Mouse (Mus musculus): Measurements from ENCODE around the gene Lmbr1.

Lmbr1 gene

DNA sequence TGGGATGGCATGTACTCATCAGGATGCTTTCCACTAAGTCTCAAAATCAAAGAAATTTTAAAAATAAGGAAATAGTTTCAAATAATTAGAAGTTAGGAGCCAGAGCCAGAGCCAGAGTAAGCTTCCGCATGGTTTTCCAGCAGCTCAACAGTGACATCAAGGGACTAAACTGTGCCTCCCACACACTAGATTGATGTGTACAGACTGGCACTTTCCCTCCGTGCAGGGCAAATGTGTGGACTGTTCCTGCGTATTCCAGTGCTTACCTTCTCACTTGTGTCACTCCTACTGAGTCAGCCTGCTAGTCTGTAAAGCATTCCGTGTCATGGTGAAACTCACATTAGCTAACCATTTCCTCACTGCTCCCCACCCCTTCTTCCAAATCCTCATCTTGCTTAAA lies 107.3 kb downstream of the Lmbr1 start:
- DNase-seq (ENCODE audit: low read depth, low spot score): no peak

DNA sequence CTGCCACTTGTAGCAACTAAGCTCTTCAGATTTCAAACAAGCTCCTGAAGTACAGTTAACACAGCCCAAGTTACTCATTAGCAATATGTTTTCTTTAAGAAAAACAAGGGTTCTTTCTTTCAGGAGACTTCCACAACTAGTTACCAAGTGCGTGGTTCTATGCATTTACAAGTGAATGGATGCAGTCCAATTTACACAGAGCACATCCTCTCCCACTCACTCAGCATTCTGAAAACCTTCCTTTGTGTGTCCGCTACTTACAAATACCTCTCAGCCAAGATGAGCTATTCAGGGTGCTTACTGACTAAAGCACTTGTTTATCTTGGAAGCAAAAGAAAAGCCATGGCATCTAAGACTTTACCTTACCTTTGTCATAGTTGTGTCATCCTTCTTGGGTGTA lies 124.3 kb downstream of the Lmbr1 start:
- DNase-seq (ENCODE audit: low read depth, low spot score): no peak

DNA sequence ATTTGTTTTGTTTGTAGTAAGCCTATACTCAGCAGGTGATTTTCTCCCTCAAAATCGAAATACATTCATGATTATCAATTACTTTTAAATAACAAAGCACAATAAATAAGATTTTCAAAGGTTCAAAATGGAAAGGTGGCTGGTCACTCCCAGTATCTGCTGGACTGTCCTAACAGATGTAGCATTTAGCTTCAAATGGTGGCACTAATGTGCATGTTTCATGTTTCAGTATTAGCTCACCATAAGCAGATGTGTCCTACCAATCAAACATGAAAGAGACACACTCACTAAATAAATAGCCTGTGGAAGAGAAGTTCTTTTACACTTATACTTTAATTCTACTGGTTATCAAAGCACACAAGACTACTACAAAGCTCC lies 126.7 kb downstream of the Lmbr1 start:
- DNase-seq (ENCODE audit: low read depth, low spot score): no peak

DNA sequence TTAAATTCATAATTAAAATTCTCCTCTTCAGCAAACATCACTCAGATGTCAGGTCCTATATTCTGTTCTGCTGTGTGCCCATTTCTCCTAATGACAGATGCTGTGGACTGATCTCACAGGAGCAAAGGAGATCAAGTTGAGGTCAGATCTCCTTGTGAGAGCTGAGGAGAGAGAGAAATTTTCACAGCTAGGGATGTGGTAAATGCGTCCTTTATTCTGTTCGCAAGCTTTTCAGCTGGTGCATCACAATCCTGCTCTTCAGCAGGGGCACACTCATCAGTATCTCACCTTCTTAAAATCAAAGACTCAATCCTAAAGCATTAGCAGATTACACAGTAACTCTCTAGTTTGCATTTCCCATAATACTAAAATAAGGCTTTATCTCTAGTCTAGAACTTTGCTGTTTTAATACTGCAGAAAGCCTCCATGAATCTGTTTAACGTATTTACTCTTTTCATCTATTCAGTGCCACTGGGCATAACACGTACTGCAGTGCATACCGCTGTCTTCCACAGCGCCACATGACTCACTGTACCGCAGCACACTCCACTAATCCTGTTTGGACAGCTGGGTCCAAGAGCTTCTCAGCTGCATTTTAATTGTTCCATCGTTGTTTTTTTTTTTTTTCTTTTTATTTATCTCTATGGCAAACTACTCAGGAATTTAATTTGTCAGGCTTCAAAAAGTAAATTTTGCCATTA lies 127.2 kb downstream of the Lmbr1 start:
- no peak for DNase-seq (ENCODE audit: low read depth, low spot score)

DNA sequence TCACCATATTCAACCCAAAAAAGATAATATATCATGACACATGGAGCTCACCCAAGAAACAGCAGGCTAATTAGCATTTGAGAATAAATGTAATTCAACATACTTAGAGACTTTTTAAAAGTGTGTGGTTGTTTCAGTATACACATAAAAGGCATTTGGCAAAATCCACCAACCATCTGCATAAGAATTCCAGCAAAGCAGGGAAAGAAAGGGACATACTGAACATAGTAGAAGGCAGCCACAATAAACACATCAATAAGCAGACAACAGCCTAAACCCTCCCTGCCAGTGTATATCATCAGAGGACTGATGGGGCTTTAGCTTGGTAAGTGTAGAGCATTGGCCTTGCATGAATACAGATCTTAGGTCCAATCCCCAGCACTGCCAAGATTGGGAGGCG lies 133.4 kb downstream of the Lmbr1 start:
- no peak for DNase-seq (ENCODE audit: low read depth, low spot score)

DNA sequence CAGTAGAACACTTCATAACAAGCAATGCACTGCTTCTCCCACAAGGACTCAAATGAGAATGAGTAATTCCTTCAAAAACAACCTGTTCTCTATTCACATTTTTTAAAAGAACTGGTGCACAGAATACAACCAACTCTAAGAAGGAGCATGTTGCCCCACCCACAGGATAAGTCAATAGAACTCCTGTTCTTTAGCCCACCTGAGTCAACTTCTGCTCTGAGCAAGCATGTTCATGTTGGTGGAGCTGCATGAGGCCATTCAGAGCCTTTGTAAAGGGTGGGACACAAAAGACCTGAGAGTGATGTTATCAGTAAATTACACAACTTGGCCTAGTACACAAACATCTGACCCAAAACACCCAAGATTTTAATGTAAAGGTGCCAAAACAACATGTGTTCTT lies 139.8 kb downstream of the Lmbr1 start:
- no peak for DNase-seq (ENCODE audit: low read depth, low spot score)

DNA sequence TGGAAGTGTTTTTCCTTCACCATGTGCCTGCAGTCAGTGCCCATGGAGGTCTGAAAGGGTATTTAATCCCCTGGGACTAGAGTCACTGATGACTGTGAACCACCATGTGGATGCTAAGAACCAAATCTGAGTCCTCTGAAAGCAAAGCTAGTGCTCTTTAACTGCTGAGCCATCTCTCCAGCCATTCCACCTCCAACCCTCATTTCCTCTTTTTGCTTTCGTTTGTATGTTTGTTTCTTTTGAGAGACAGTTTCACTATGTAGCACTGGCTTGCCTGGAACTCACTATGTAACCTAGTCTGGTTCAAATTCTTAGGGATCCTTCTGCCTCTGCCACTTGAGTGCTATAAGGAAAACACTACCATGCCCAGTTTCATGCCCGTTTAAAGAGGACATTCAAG lies 147.7 kb downstream of the Lmbr1 start:
- DNase-seq (ENCODE audit: low read depth, low spot score): no peak

DNA sequence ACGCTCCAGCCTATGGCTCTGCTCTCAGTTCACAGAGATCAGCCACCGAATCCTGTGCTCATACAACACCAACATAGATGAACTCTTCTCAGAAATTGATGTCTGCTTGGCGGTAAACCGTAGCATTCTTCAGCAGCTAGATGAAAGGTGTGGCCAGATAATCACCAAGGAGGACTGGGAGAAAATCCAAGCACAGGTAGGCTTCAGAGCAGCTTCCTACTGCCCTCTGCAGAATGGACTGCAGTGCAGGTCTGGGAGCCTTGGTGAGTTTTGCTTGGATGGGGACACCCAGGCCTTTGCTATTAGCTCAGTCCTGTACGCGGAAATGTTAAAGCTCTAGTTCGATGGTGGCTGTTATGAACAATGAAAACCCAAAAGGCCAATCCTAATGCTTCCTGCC lies 154.1 kb downstream of the Lmbr1 start:
- DNase-seq (ENCODE audit: low read depth, low spot score): no peak

DNA sequence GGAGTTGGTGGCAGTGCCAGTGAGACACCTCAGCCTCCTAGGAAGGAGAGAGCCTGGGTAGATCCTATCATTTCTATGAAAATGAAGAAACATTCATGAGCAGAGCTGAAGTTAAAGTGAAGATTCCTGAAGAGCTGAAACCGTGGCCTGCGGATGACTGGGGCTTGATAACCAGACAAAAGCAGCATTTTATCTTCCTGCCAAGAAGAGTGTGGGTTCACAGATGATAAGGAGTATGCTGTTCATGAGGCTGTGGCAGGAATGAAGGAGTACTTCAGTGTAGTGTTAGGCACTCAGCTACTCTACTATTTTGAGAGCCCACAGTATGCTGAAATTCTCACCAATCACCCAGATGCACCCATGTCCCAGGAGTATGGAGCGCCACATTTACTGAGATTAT lies 160.2 kb downstream of the Lmbr1 start:
- no peak for DNase-seq (ENCODE audit: low read depth, low spot score)

DNA sequence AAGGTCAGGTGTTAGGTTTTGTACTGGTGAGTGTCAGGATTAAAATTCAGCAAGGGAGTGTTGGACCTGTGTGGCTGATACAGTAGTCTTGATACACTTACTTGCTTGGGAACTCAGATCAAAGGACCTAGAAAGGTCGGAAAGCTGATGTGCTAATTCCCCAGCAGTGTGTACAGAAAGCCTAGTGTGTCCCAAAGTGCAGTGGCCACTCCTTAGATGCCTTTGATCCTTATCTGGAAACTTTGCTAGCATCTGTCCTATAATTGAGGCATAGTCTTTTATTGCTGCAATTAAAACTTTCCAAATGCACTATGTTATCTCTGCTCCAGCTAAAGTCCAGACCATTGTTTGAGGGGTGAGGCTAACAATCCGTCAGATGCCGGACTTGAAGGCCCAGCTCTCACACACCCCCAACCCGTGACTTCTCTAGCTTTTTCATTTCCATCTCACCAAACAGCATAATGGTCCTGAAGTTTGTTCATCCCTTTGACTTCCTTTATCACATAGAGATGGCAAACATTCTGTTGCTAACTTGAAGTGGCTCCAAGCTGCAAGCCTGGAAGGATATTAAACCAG lies 166.1 kb downstream of the Lmbr1 start:
- no peak for DNase-seq (ENCODE audit: low read depth, low spot score)

DNA sequence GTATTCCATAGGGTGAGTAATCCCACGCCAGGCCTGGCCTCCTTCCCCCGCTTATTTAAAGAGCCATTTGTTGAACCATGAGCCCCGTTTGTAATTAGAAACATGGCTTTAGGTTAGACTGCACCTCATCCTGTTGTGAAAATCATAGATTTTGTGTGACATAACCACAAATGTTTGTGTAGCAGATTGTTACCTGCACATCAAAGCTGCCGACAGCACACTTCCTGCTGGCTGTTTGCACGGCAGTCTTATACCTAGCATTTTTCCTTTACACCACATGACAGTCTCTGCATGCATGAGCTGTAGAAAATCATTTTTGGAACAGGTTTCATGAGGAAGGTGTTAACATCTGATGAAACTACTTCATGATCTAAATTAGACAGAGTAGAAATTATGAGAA lies 172.5 kb downstream of the Lmbr1 start:
- no peak for DNase-seq (ENCODE audit: low read depth, low spot score)

DNA sequence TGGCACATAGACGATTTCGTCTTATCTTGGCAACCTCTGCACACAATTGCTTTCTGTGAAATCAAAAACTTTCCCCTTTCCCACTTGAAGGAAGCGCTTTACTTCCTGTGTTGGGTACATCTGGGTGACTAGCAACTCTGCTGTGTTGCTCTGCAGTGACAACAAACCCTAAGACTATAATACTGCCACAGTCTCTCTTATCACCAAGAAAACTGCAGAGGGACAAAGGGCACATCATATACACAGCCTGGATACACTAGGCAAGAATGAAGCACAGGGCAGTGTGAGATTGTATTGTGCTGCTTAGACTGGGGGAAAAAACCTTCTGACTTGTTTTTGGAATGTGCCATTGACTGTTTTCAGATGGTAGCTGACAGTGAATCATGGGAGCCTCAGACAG lies 178.3 kb downstream of the Lmbr1 start:
- no peak for DNase-seq (ENCODE audit: low read depth, low spot score)

DNA sequence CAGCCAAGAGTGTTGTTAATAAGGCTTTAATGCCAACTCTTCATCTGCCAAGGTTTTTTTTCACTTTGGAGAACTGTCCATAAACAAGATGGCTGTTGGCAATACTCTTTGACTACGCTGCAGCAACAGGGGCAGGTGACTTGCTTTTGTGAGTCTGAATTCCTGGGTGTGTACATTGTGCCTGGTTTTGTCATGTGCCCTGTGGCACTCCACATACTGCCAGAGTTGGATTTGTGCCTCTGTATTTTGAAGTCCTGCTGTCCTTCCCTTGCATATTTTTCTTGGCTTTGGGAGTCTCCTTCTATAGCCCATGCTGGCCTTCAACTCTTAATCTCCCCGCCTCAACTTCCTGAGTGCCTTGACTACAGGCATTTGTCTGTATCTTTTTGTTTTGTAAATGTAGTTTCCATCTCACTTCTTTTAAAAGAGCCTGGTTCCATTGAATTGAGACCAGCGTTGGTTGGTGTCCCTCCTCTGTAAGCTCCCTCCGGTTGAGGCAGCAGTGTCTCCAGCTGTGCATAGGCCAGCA lies 179.2 kb downstream of the Lmbr1 start:
- DNase-seq (ENCODE audit: low read depth, low spot score): no peak

DNA sequence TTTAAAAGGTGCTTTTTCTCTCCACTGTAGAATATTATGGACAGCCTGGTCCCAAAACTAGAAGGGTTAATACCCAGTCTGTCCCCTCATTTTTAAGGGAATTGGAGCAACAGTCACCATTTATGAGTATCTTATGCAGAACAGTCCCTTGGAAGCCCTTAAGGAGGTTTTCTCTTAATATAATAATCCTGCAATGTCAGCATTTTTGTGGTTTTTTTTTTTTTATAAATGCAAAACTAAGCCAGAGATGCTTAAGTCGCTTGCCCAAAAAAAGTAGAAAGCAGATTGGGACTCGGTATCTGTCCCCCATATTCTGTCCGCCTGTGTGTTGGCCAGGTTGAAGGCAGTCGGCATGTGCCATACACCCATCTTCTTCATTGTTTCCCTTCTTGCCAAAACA lies 181.0 kb downstream of the Lmbr1 start:
- no peak for DNase-seq (ENCODE audit: low read depth, low spot score)

DNA sequence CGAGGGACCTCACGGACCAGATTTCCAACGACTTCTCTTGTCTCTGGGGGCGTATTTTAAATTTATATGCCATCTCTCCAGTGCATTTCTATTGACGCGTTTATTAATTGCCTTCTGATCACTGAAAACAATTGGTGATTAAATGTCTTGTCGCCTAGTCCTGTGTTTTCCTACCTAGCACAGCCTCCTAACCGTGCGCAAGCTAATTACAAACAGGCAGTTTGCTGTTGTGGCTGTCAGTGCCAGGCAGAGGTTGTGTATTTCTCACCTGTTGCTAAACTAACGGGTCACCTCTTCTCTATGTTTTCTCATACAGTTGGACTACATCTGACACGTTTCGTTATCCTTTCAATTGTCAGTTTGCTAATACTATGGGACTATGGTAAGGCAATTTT lies 181.9 kb downstream of the Lmbr1 start:
- DNase-seq (ENCODE audit: low read depth, low spot score): no peak

DNA sequence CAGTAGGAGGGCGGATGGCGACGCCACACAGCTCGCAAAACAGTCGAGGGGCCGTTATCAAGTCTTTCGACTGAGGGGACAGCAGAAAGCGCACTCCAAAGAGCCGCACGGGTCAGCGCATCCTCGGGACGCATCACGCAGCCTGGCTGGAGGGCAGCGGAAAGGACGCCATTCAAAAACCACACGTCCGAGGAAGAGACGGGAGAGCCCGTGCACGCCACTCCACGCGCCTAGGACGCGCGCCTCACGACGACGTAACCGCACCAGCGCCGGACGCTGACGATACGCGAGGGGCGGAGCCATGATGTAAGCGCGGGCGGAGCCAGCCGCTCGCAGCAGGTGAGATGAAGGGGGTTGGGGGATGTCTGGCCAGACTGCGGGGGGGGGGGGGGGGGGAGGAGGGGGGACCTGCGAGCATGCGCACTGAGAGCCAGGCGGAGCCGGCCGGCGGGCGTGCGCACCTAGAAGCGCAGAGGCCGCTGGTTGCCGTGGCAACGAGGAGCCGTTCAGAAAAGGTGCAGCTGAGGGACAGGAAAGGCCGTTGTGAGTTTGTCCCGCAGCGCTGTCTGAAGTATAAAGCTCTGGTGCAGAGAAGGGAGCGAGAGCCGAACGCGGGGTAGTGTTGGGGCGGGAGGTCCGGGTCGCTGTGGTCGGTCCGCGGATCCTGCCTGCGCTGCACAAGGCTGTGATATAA lies 182.5 kb downstream of the Lmbr1 start, which contains the start of gene Rnf32:
TSS of gene Rnf32 (plus strand) at position 423 of the 694 bp plus-strand sequence.
- peak; percentile 75 for DNase-seq (ENCODE audit: low read depth, low spot score)

DNA sequence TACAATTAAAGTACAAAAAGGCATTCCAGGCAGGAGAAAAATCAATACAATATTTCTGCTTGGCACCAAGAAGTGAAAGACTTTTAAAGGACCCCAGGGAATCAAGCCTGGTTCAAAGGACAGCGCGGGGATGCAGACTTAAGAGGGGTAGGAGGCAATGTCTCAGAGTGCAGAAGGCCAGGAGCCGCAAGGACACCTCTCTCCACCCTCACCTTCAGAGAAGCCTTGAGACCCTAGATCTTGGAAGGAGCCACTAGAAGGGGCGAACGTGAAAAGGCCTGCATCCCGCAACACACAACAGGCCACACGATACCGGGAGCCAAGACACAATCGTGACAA lies 183.0 kb downstream of the Lmbr1 start:
- DNase-seq (ENCODE audit: low read depth, low spot score): no peak

DNA sequence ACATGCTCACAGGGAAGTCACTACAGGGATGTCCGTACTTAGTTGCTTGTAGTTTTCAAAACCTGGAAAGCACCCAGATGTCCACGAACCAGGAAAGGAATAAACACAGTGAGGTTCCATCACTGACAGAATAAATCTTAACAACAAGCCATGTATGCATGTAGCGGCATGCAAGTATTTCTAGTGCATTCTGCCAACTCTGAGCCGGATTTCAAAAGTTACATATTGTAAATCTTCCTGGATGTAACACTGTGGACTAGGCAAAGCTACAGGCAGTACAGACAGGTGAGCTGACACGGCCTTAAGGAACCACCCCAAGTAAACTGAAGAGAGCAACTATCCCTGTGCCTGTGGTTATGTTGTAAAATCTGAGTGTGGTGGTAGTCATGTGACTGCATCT lies 191.4 kb downstream of the Lmbr1 start:
- no peak for DNase-seq (ENCODE audit: low read depth, low spot score)

Measured in WW6 (cell line).